Mouse (Mus musculus): Measurements from ENCODE around the gene Rps27rt. TPM values are rescaled to one million over a fixed set of nuclear protein-coding genes. Genes with fewer than 3 reads are reported as not detected.

Gene Rps27rt
- total and polyA plus RNA-seq, 2 experiments: 7.2 to 12.2 TPM

DNA sequence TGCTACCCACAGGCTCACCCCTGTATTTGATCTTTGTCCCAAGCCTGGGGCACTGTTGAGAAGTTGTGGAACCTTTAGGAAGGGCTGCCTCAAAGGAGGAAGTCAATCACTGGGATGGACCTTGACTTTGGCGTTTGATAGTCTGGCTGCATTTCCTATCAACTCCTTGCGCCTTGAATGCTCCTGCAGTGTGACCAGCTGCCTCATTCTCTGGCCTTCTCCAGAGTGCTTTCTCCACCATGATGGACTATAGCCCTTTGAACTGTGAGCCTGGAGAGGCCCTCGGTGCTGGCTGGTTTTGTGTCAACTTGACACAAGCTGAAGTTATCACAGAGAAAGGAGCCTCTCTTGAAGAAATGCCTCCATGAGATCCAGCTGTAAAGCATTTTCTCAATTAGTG lies 37.9 kb downstream of the Rps27rt start:
- Histone ChIP-seq H3K27ac (replicated peaks; ENCODE audit: insufficient read depth, low read depth, low read length) (no peak overlapping the region), H3K9ac (ENCODE audit: low read depth, low read length) (no peak overlapping the region), H3K27me3 (ENCODE audit: control insufficient read depth, insufficient read depth, low read length) (no peaks in the 10 kb centered on the region), H3K79me2 (ENCODE audit: control insufficient read depth, insufficient read depth, low read length) (no peaks in the 10 kb centered on the region), H3K4me3 (ENCODE audit: insufficient read depth, low read depth, low read length) (no peak overlapping the region), H3K4me1 (ENCODE audit: control insufficient read depth, insufficient read depth, low read length) (no peaks in the 10 kb centered on the region; the same call in 1 of the 2 replicates), H3K36me3 (ENCODE audit: control insufficient read depth, insufficient read depth, low read length) (no peaks in the 10 kb centered on the region)
- WGBS: 81% methylated on average over 3 of the region's 3 CpGs
- DNase-seq (ENCODE audit: extremely low read depth, low read depth, low spot score): no peak
- TF ChIP-seq CTCF (IDR thresholded peaks at IDR 0.05; ENCODE audit: low read depth, low read length) (no peak), POLR2A (IDR thresholded peaks at IDR 0.05; ENCODE audit: extremely low read depth, insufficient read depth, low read length) (no peak)

GRCm38 (mm10) chr9:114936687-114937086 lies 45.9 kb downstream of the Rps27rt start:
- WGBS: 83% methylated on average over 2 of the region's 2 CpGs

DNA sequence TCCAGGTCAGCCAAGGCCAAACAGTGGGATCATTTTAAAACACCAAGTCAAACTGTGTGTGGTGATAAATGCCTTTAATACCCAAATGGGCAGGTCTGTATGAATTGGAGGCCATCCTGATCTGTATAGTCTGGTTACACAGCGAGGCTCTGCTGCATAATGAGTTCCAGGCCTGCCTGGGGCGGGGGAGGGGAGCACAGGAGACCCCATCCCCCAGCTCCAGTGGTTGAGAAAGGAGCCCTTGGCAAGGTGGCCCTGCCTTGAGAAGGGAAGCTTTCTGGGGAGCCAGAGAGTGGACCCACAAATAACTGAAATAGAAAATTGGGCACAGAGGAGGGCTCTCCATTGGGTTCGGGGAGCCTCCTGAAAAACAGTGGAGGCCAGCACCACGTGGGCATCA lies 47.2 kb downstream of the Rps27rt start:
- Histone ChIP-seq H3K27me3 (ENCODE audit: control insufficient read depth, insufficient read depth, low read length) (no peaks in the 10 kb centered on the region), H3K4me3 (ENCODE audit: insufficient read depth, low read depth, low read length) (no peak overlapping the region), H3K9ac (ENCODE audit: low read depth, low read length) (no peak overlapping the region), H3K36me3 (ENCODE audit: control insufficient read depth, insufficient read depth, low read length) (no peaks in the 10 kb centered on the region), H3K79me2 (ENCODE audit: control insufficient read depth, insufficient read depth, low read length) (no peaks in the 10 kb centered on the region), H3K27ac (replicated peaks; ENCODE audit: insufficient read depth, low read depth, low read length) (no peak overlapping the region), H3K4me1 (ENCODE audit: control insufficient read depth, insufficient read depth, low read length) (peaks cover 6% of the 10 kb centered on the region)
- no peak for DNase-seq (ENCODE audit: extremely low read depth, low read depth, low spot score)
- WGBS: 94% methylated on average over 4 of the region's 4 CpGs
- TF ChIP-seq CTCF (IDR thresholded peaks at IDR 0.05; ENCODE audit: low read depth, low read length) (no peak), POLR2A (IDR thresholded peaks at IDR 0.05; ENCODE audit: extremely low read depth, insufficient read depth, low read length) (no peak)

More at GRCm38 (mm10) chr9:114936687-114937086, 45.9 kb downstream of the Rps27rt start:
- Histone ChIP-seq H3K27ac (replicated peaks; ENCODE audit: insufficient read depth, low read depth, low read length) (no peak overlapping the region), H3K9ac (ENCODE audit: low read depth, low read length) (no peak overlapping the region), H3K79me2 (ENCODE audit: control insufficient read depth, insufficient read depth, low read length) (no peaks in the 10 kb centered on the region), H3K36me3 (ENCODE audit: control insufficient read depth, insufficient read depth, low read length) (no peaks in the 10 kb centered on the region), H3K4me3 (ENCODE audit: insufficient read depth, low read depth, low read length) (no peak overlapping the region), H3K27me3 (ENCODE audit: control insufficient read depth, insufficient read depth, low read length) (no peaks in the 10 kb centered on the region), H3K4me1 (ENCODE audit: control insufficient read depth, insufficient read depth, low read length) (peaks cover 3% of the 10 kb centered on the region)
- no peak for DNase-seq (ENCODE audit: extremely low read depth, low read depth, low spot score)
- TF ChIP-seq POLR2A (IDR thresholded peaks at IDR 0.05; ENCODE audit: extremely low read depth, insufficient read depth, low read length) (no peak), CTCF (IDR thresholded peaks at IDR 0.05; ENCODE audit: low read depth, low read length) (no peak)

- Histone ChIP-seq H3K27me3 (ENCODE audit: control insufficient read depth, insufficient read depth, low read length) (no peaks in the 10 kb centered on the region), H3K36me3 (ENCODE audit: control insufficient read depth, insufficient read depth, low read length) (no peaks in the 10 kb centered on the region), H3K27ac (replicated peaks; ENCODE audit: insufficient read depth, low read depth, low read length) (peak overlapping the region; percentile 39; the same call in 1 of the 2 replicates), H3K4me1 (ENCODE audit: control insufficient read depth, insufficient read depth, low read length) (peaks cover 6% of the 10 kb centered on the region), H3K4me3 (ENCODE audit: insufficient read depth, low read depth, low read length) (no peak overlapping the region), H3K79me2 (ENCODE audit: control insufficient read depth, insufficient read depth, low read length) (peaks cover 3% of the 10 kb centered on the region; the same call in 1 of the 2 replicates), H3K9ac (ENCODE audit: low read depth, low read length) (peak overlapping the region; percentile 15; the same call in 1 of the 2 replicates)
- no peak for TF ChIP-seq POLR2A (IDR thresholded peaks at IDR 0.05; ENCODE audit: extremely low read depth, insufficient read depth, low read length)
- TF ChIP-seq CTCF (IDR thresholded peaks at IDR 0.05; ENCODE audit: low read depth, low read length): no peak
- 64% methylated on average over 11 of the region's 11 CpGs for WGBS
- DNase-seq (ENCODE audit: extremely low read depth, low read depth, low spot score): no peak
Measured at GRCm38 (mm10) chr9:114934231-114934630, 48.3 kb downstream of the Rps27rt start.

- TF ChIP-seq POLR2A (IDR thresholded peaks at IDR 0.05; ENCODE audit: extremely low read depth, insufficient read depth, low read length) (peak; percentile 98), CTCF (IDR thresholded peaks at IDR 0.05; ENCODE audit: low read depth, low read length) (no peak)
- Histone ChIP-seq H3K4me1 (ENCODE audit: control insufficient read depth, insufficient read depth, low read length) (peaks cover 6% of the 10 kb centered on the region), H3K9ac (ENCODE audit: low read depth, low read length) (peak within 1 kb of the TSS; percentile 83), H3K36me3 (ENCODE audit: control insufficient read depth, insufficient read depth, low read length) (no peaks in the 10 kb centered on the region), H3K27ac (replicated peaks; ENCODE audit: insufficient read depth, low read depth, low read length) (peak within 1 kb of the TSS; percentile 49), H3K27me3 (ENCODE audit: control insufficient read depth, insufficient read depth, low read length) (no peaks in the 10 kb centered on the region), H3K4me3 (ENCODE audit: insufficient read depth, low read depth, low read length) (peak within 1 kb of the TSS; percentile 70), H3K79me2 (ENCODE audit: control insufficient read depth, insufficient read depth, low read length) (peaks cover 8% of the 10 kb centered on the region; the same call in 1 of the 2 replicates)
- peak; percentile 90 for DNase-seq (ENCODE audit: extremely low read depth, low read depth, low spot score)
- under 1% methylated on average over 30 of the region's 30 CpGs for WGBS
Measured at GRCm38 (mm10) chr9:114933723-114934171, 48.8 kb downstream of the Rps27rt start, which contains the start of gene Gpd1l. Gpd1l (minus strand) TSS chr9:114933987.

- DNase-seq (ENCODE audit: extremely low read depth, low read depth, low spot score): no peak
- Histone ChIP-seq H3K4me3 (ENCODE audit: insufficient read depth, low read depth, low read length) (peak overlapping the region; percentile 70), H3K27me3 (ENCODE audit: control insufficient read depth, insufficient read depth, low read length) (no peaks in the 10 kb centered on the region), H3K4me1 (ENCODE audit: control insufficient read depth, insufficient read depth, low read length) (peaks cover 6% of the 10 kb centered on the region), H3K27ac (replicated peaks; ENCODE audit: insufficient read depth, low read depth, low read length) (peak overlapping the region; percentile 49), H3K79me2 (ENCODE audit: control insufficient read depth, insufficient read depth, low read length) (peaks cover 9% of the 10 kb centered on the region; the same call in 1 of the 2 replicates), H3K9ac (ENCODE audit: low read depth, low read length) (peak overlapping the region; percentile 83), H3K36me3 (ENCODE audit: control insufficient read depth, insufficient read depth, low read length) (no peaks in the 10 kb centered on the region)
- WGBS: under 1% methylated on average over 50 of the region's 50 CpGs
- no peak for TF ChIP-seq CTCF (IDR thresholded peaks at IDR 0.05; ENCODE audit: low read depth, low read length)
- no peak for TF ChIP-seq POLR2A (IDR thresholded peaks at IDR 0.05; ENCODE audit: extremely low read depth, insufficient read depth, low read length)
Measured at GRCm38 (mm10) chr9:114933037-114933722, 49.4 kb downstream of the Rps27rt start.
